Mouse (Mus musculus) adrenal gland, postnatal 25 days (tissue): ENCODE results near the gene Lcn8. TPM values are rescaled to one million over a fixed set of nuclear protein-coding genes. Genes with fewer than 3 reads are reported as not detected.
"Not testable (repeated sequence)": the region's sequence is repeated elsewhere in the genome, so short reads cannot be mapped to it uniquely, and the experiment has no call there.

Source experiments
- DNase-seq: peaks from one replicate; pipeline ENCODE4 v3.0.0; 2021; ENCODE audit warnings: mixed read lengths
- total RNA-seq: library from RNA; stranded (reverse); gene quantifications from 2 replicates; pipeline ENCODE4 v1.2.3, GENCODE M21; 2021

The Lcn8 gene
- total RNA-seq, 1 experiment from 2014 or later, result not detected

DNA sequence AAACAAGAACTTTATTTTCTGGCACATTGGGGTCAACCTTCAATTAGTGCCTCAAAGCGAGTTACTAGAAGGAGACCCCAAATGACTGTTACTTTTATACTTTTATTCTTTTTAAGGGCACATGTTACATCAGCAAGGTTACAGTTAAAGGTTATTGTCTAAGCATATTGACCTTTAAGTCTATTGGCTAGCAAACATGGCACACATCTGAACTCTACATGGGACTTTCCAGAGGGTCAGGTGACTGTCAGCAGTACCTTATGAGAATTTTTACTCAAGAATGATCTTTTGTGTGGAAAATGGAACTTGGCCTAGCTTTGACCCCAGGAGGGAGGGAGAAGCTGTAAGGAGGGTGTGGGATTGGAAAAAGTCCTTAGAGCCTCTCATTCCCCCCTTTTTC, 13.6 kb downstream of the Lcn8 start:
- DNase-seq, result no peak

DNA sequence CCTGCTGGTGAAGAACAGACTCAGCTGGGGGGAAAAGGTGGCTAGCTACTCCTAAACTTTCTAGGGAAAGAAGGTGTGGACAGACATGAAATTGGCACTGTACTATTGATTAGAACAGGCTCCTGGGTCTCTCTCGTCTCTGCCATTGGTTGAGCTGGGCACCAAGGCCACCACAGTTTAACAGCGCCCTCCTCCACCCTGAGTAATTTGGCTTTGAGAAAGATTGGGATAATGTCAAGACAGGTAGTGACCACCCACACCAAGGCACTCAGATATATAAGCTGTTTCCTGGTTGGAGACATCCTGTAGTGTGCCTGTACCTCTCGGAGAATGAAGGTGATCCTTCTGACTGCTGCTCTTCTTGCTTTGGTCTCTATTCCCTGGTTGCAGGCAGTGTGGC, 23.6 kb downstream of the Lcn8 start, which contains the start of gene Lcn6:
Gene Lcn6, plus strand, starts transcription at position 301 of the 400 bp plus-strand sequence.
- no peak for DNase-seq

- no peak for DNase-seq
These were observed 26.6 kb downstream of the Lcn8 start for GRCm38 (mm10) chr2:25679559-25679958.

- DNase-seq, result no peak
These were observed 29.5 kb downstream of the Lcn8 start, which contains the start of gene Lcn10 for GRCm38 (mm10) chr2:25682426-25682825. TSS of gene Lcn10 (plus strand) at chr2:25682726.

GRCm38 (mm10) chr2:25686941-25687340, 34.0 kb downstream of the Lcn8 start:
- DNase-seq, result no peak

DNA sequence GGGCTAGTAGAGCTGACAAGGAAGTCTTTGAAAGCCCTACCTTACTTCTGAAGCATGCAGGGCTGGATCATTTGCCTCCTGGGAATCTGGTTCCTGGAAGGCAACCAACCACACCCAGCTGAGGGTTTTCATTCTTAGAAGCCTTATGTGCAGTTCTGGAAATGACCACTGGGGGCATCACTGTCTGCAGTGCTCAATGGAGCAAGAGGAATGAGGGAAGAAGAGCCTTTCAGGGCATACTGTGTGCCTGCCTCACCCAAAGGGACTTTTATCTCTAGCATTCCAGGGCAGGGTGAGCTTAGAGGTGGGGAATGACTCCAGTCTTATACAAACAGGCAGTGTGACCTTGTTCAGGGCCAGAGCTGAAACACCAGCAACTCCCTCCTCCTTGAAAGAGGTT, 41.7 kb downstream of the Lcn8 start:
- peak; percentile 63 for DNase-seq

- DNase-seq, result no peak
These were observed 44.0 kb downstream of the Lcn8 start for GRCm38 (mm10) chr2:25696951-25697350.

- no peak for DNase-seq
These were observed 45.8 kb downstream of the Lcn8 start for GRCm38 (mm10) chr2:25698696-25699095.

DNA sequence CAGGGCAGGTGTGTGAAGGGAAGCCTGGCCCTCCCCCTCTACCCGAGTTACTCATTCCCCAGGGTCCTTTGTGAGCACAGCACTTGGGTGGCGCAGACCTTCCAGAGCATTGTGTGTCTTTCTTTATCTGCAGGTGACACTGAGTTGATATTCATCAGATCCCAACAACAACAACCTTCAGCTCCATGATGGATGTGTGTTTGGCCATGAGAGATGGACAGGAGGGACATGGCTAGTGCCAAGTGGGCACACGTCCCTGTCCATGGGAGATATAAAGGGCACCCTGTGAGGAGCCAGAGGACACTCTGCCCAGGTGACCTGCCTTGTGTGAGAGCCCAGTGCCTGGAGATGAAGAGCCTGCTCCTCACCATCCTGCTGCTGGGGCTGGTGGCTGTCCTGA, 46.8 kb downstream of the Lcn8 start, which contains the start of gene Obp2a:
Gene Obp2a, plus strand, starts transcription at position 301 of the 400 bp plus-strand sequence.
- not testable (repeated sequence) for DNase-seq

- DNase-seq, result no peak
These were observed 48.1 kb downstream of the Lcn8 start for GRCm38 (mm10) chr2:25701001-25701400.

GRCm38 (mm10) chr2:25703706-25704105, 50.8 kb downstream of the Lcn8 start:
- DNase-seq, result no peak

Other genes with a start within 250 kb of the Lcn8 start
- gene Fut7, start 229.9 kb upstream of the Lcn8 start, total RNA-seq, result not detected in 2 replicates
- 24.9 and 40.5 TPM in 2 replicates for gene Abca2, start 224.4 kb upstream of the Lcn8 start, total RNA-seq
- not detected in 2 replicates for gene Clic3, start 196.3 kb upstream of the Lcn8 start, total RNA-seq
- 32.6 and 41.0 TPM in 2 replicates for gene Paxx, start 192.0 kb upstream of the Lcn8 start, total RNA-seq
- gene Ptgds, start 183.1 kb upstream of the Lcn8 start, total RNA-seq, result 3.6 and 3.8 TPM in 2 replicates
- gene Lcn12, start 159.2 kb upstream of the Lcn8 start, total RNA-seq, result not detected in 2 replicates
- 99.9 and 103 TPM in 2 replicates for gene Fbxw5, start 152.4 kb upstream of the Lcn8 start, total RNA-seq
- 1.7 and 3.3 TPM in 2 replicates for gene C8g, start 151.4 kb upstream of the Lcn8 start, total RNA-seq
- gene Traf2, start 106.2 kb upstream of the Lcn8 start, total RNA-seq, result 29.2 and 30.2 TPM in 2 replicates
- 270 and 317 TPM in 2 replicates for gene Edf1, start 95.3 kb upstream of the Lcn8 start, total RNA-seq
- 4.6 and 17.3 TPM in 2 replicates for gene Mamdc4, start 78.3 kb upstream of the Lcn8 start, total RNA-seq
- 42.8 and 60.5 TPM in 2 replicates for gene Phpt1, start 77.9 kb upstream of the Lcn8 start, total RNA-seq
- 1.6 and 2.6 TPM in 2 replicates for gene Ajm1, start 71.4 kb upstream of the Lcn8 start, total RNA-seq
- 108 and 118 TPM in 2 replicates for gene Rabl6, start 44.6 kb upstream of the Lcn8 start, total RNA-seq
- gene Ccdc183, start 35.4 kb upstream of the Lcn8 start, total RNA-seq, result not detected in 2 replicates
- 28.8 and 36.9 TPM in 2 replicates for gene Tmem141, start 31.1 kb upstream of the Lcn8 start, total RNA-seq
- 2.6 and 2.7 TPM in 2 replicates for gene Fcna, start 25.1 kb upstream of the Lcn8 start, total RNA-seq
- not detected in 2 replicates for gene Lcn5, start 4.8 kb downstream of the Lcn8 start, total RNA-seq
- not detected in 2 replicates for gene Lcn6, start 23.7 kb downstream of the Lcn8 start, total RNA-seq
- not detected in 2 replicates for gene Lcn10, start 29.6 kb downstream of the Lcn8 start, total RNA-seq
- 0.61 TPM in 1 of 2 replicates, not detected in the other for gene Obp2a, start 46.9 kb downstream of the Lcn8 start, total RNA-seq
- 45.0 and 47.9 TPM in 2 replicates for gene Bmyc, start 53.6 kb downstream of the Lcn8 start, total RNA-seq
- not detected in 2 replicates for gene Obp2b, start 83.9 kb downstream of the Lcn8 start, total RNA-seq
- not detected in 2 replicates for gene Lcn3, start 112.4 kb downstream of the Lcn8 start, total RNA-seq
- not detected in 2 replicates for gene Lcn11, start 123.9 kb downstream of the Lcn8 start, total RNA-seq
- gene Gm13539, start 129.1 kb downstream of the Lcn8 start, total RNA-seq, result not detected in 2 replicates
- not detected in 2 replicates for gene Glt6d1, start 162.7 kb downstream of the Lcn8 start, total RNA-seq
- not detected in 2 replicates for gene Lcn9, start 170.0 kb downstream of the Lcn8 start, total RNA-seq
- not detected in 2 replicates for gene Sohlh1, start 194.1 kb downstream of the Lcn8 start, total RNA-seq
- 2.7 and 5.2 TPM in 2 replicates for gene Kcnt1, start 210.6 kb downstream of the Lcn8 start, total RNA-seq